Mouse (Mus musculus): ENCODE measurements around the gene Gramd1b. TPM values are rescaled to one million over a fixed set of nuclear protein-coding genes. Genes with fewer than 3 reads are reported as not detected.

Gramd1b gene
- polyA plus RNA-seq, 1 experiment: 0.02 TPM

DNA sequence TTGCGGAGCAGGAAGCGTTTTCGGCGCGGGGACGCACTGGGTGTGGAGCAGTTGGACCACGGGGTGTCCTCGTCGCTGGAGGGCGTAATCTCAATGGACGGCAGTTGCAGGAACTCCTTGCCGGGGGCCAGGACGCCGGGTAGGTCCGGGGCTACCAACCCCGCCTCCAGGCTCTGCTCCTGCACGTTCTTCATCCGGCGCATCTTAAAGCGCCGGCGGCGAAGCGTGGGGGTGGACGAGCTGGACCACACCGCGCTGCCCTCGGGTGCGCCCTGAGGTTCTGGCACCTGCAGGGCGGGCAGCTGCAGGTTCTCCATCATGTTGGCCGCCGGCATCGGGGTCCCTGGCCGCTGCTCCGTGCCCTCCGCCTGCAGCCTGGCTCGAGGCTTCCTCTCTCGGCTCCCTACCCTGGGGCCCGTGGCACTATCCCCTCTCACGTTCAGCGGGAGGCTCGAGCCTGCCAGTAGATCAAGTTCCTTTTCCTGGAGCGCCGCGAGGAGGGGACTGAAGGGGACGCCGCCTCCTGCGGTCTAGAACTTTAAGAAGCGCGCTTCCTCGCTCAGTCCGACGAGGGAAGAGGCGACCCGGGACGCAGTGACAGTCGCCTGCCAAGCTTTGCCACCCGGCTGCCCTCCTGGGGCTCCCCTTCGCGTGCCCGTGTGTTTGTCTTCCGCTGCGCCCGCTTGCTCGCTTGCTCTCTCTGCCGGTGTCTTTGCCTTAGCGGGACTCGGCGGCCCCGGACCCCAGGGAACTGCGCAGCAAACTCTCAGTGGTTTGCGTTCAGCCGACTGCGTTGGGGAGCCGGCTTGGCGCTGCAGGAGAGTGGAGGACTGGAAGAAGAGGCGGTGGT, 75.6 kb downstream of the Gramd1b start:
- Histone ChIP-seq H3K27me3 (ENCODE audit: control insufficient read depth) (peaks cover 27% of the 10 kb centered on the region), H3K4me3 (replicated peaks) (peak overlapping the region; percentile 50), H3K4me1 (ENCODE audit: control insufficient read depth) (peaks cover 2% of the 10 kb centered on the region), H3K36me3 (ENCODE audit: control insufficient read depth) (no peaks in the 10 kb centered on the region), H3K9me3 (ENCODE audit: control insufficient read depth, low read length) (no peaks in the 10 kb centered on the region)
- TF ChIP-seq GATA1 (IDR thresholded peaks at IDR 0.05; ENCODE audit: low read length): no peak
- no peak for TF ChIP-seq TAL1 (IDR thresholded peaks at IDR 0.05; ENCODE audit: low read length)

DNA sequence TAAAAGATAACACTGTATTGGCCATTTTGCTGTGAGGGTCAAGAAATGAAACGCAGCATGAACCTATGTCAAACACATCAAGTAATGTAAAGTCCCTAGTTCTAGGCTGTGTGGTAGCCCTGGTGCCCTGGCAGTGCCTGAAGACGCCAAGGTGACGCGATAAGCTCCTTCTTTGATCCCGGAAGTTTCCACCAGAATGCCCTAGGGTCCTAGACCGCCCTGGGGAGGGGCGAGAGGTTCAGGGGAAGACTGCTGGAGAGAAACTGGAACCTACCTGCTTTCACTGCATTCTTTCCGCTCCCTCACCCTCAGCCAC, 76.2 kb downstream of the Gramd1b start:
- no peaks in the 10 kb centered on the region for H3K36me3 ChIP-seq (ENCODE audit: control insufficient read depth)
- peaks cover 27% of the 10 kb centered on the region for H3K27me3 ChIP-seq (ENCODE audit: control insufficient read depth)
- peak overlapping the region; percentile 50 for H3K4me3 ChIP-seq (replicated peaks)
- no peaks in the 10 kb centered on the region for H3K9me3 ChIP-seq (ENCODE audit: control insufficient read depth, low read length)
- TF ChIP-seq TAL1 (IDR thresholded peaks at IDR 0.05; ENCODE audit: low read length) (no peak), GATA1 (IDR thresholded peaks at IDR 0.05; ENCODE audit: low read length) (no peak)
- H3K4me1 ChIP-seq (ENCODE audit: control insufficient read depth): peaks cover 2% of the 10 kb centered on the region

DNA sequence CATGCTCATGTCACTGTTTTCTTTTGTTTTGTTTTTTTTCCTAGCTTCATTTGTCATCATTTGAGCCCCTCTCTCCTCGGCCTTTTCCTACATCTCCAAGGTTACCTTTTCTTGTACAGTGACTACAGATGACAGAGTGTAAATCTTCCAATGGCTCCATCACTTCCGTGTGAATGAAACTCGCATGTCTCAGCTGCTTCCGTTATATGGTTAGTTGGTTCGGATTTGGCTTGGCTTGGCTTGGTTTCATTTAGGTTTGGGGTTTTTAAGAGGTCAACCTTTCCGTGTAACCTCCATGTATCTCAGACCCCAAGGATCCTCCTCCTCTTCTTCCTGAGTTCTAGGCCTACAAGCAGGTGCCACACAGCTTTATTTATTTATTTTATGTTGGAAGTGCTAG, 77.3 kb downstream of the Gramd1b start:
- Histone ChIP-seq H3K9me3 (ENCODE audit: control insufficient read depth, low read length) (no peaks in the 10 kb centered on the region), H3K4me1 (ENCODE audit: control insufficient read depth) (peaks cover 2% of the 10 kb centered on the region), H3K4me3 (replicated peaks) (no peak overlapping the region), H3K36me3 (ENCODE audit: control insufficient read depth) (no peaks in the 10 kb centered on the region), H3K27me3 (ENCODE audit: control insufficient read depth) (peaks cover 27% of the 10 kb centered on the region)
- TF ChIP-seq GATA1 (IDR thresholded peaks at IDR 0.05; ENCODE audit: low read length): no peak
- TF ChIP-seq TAL1 (IDR thresholded peaks at IDR 0.05; ENCODE audit: low read length): no peak

DNA sequence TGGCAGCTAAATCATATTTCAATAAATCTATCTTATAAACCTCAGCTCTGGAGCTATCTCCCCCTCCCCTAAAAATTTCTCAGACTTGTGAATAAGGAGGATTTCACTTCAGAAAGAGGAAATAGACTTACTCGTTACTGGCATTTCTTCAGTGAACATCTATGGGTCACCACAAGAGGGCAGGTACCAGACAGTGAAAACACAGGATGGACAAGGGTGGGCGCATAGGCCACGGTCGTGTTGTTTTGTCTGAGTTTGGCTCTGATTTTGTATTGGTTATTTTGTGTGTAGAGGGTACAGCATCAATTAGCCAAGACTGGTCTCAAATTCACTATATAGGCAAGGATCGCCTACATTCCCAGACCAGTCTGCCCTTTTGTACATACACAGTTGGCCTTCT, 79.0 kb downstream of the Gramd1b start:
- TF ChIP-seq TAL1 (IDR thresholded peaks at IDR 0.05; ENCODE audit: low read length) (no peak), GATA1 (IDR thresholded peaks at IDR 0.05; ENCODE audit: low read length) (no peak)
- no peak overlapping the region for H3K4me3 ChIP-seq (replicated peaks)
- no peaks in the 10 kb centered on the region for H3K36me3 ChIP-seq (ENCODE audit: control insufficient read depth)
- H3K4me1 ChIP-seq (ENCODE audit: control insufficient read depth): peaks cover 2% of the 10 kb centered on the region
- H3K9me3 ChIP-seq (ENCODE audit: control insufficient read depth, low read length): no peaks in the 10 kb centered on the region
- H3K27me3 ChIP-seq (ENCODE audit: control insufficient read depth): peaks cover 27% of the 10 kb centered on the region

DNA sequence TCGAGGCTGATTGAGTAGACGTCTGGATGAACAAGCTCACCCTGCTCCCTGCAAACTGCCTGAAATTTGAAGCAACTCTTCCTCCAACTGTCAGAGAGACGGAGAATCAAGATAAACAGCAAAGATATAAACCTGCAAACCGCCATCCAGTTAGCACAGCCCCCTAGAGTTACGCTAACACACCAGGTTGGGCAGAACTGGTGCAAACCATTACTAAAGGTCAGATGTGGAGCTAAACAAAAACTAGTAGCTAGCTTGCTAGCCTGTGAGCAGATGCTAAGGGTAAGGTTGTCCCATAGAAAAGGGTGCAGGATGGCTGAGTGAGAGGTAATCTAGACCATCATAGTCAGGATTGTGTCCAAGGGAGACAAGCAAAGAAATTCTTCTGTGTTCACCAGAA, 80.4 kb downstream of the Gramd1b start:
- peaks cover 2% of the 10 kb centered on the region for H3K4me1 ChIP-seq (ENCODE audit: control insufficient read depth)
- H3K4me3 ChIP-seq (replicated peaks): no peak overlapping the region
- peaks cover 15% of the 10 kb centered on the region for H3K27me3 ChIP-seq (ENCODE audit: control insufficient read depth)
- H3K9me3 ChIP-seq (ENCODE audit: control insufficient read depth, low read length): no peaks in the 10 kb centered on the region
- TF ChIP-seq GATA1 (IDR thresholded peaks at IDR 0.05; ENCODE audit: low read length): no peak
- TF ChIP-seq TAL1 (IDR thresholded peaks at IDR 0.05; ENCODE audit: low read length): no peak
- H3K36me3 ChIP-seq (ENCODE audit: control insufficient read depth): no peaks in the 10 kb centered on the region

DNA sequence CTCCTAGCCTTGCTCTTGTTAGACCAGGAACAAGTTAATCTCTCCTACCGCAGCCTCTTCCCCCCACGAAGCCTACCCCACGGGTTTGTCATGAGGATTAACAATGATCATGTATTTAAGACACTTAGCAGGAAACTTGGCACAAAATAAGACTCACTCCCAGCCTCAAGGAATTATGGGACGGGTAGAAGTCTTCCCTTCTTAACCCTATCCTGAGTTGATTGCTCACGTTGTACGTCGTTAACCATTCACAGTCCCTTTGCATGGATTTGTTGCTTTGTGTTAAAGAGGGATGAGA, 80.8 kb downstream of the Gramd1b start:
- H3K4me3 ChIP-seq (replicated peaks): no peak overlapping the region
- H3K36me3 ChIP-seq (ENCODE audit: control insufficient read depth): no peaks in the 10 kb centered on the region
- TF ChIP-seq GATA1 (IDR thresholded peaks at IDR 0.05; ENCODE audit: low read length) (no peak), TAL1 (IDR thresholded peaks at IDR 0.05; ENCODE audit: low read length) (no peak)
- H3K9me3 ChIP-seq (ENCODE audit: control insufficient read depth, low read length): no peaks in the 10 kb centered on the region
- H3K27me3 ChIP-seq (ENCODE audit: control insufficient read depth): peaks cover 11% of the 10 kb centered on the region
- H3K4me1 ChIP-seq (ENCODE audit: control insufficient read depth): peaks cover 2% of the 10 kb centered on the region

DNA sequence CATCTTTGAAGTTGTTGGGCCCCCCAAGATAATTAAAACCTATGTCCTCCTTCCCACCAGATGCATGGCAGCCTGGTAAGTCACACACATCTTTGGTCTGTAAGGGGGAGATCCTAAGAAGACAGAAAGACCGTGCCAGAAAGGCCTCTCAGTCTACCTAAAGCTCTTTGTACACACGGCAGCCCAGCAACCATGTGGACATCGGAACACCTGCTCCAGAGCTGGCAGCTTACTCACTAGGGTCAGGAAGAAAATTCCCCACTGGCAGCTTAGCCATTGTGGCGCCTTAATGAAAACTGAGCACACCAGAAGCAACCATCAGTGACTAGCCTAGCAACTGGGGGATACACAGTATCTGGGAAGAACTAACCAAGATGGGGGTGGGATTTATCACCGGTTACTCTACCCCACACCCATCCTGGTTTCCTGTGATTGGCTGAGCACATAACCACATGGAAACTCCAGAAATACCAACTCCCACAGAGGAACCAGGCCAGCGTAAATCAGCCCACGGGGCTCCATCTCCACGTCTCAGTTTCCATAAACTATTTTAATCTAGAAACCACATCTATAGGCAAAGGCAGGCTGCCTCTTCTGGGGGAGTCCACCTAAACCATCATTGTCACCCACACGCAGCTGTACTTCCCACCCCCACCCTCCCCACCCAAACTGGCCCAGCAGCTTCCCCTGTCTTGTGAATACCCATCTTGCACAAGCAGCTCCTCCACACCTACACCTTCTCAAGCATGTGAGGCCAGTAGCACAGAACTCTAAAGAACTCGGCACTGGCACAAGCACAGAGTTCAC, 81.4 kb downstream of the Gramd1b start:
- Histone ChIP-seq H3K4me3 (replicated peaks) (no peak overlapping the region), H3K36me3 (ENCODE audit: control insufficient read depth) (no peaks in the 10 kb centered on the region), H3K9me3 (ENCODE audit: control insufficient read depth, low read length) (no peaks in the 10 kb centered on the region), H3K4me1 (ENCODE audit: control insufficient read depth) (no peaks in the 10 kb centered on the region), H3K27me3 (ENCODE audit: control insufficient read depth) (peaks cover 6% of the 10 kb centered on the region)
- TF ChIP-seq GATA1 (IDR thresholded peaks at IDR 0.05; ENCODE audit: low read length) (no peak), TAL1 (IDR thresholded peaks at IDR 0.05; ENCODE audit: low read length) (no peak)

DNA sequence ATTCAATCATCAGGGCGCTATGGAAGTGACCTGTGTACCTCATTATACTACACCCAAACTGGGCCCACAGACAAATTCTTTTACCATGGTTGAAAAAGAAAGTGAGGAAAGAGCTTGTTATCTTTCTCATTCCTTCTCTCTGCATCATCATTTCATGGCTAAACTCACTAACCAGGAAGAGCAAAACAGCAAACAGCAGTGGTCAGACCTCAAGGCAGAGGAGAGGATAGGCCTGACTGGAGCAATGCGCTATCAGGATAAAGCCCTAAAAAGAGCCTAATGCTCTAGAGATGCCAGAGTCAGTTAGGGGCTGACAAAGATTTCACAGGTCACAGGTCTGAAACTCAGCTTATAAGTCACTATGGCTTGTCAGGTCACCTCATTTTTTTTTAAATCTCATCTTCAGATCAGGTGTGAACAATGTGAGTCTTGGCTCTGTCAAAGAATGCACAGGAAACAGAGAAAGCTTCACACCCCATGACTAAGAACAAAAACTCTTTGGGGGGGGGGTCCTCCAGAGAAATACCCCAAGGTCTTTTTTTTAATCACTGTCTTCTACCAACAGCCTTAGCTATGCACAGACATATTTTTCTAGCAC, 82.4 kb downstream of the Gramd1b start:
- Histone ChIP-seq H3K36me3 (ENCODE audit: control insufficient read depth) (no peaks in the 10 kb centered on the region), H3K4me3 (replicated peaks) (no peak overlapping the region), H3K4me1 (ENCODE audit: control insufficient read depth) (no peaks in the 10 kb centered on the region), H3K27me3 (ENCODE audit: control insufficient read depth) (no peaks in the 10 kb centered on the region), H3K9me3 (ENCODE audit: control insufficient read depth, low read length) (no peaks in the 10 kb centered on the region)
- TF ChIP-seq TAL1 (IDR thresholded peaks at IDR 0.05; ENCODE audit: low read length) (no peak), GATA1 (IDR thresholded peaks at IDR 0.05; ENCODE audit: low read length) (no peak)

DNA sequence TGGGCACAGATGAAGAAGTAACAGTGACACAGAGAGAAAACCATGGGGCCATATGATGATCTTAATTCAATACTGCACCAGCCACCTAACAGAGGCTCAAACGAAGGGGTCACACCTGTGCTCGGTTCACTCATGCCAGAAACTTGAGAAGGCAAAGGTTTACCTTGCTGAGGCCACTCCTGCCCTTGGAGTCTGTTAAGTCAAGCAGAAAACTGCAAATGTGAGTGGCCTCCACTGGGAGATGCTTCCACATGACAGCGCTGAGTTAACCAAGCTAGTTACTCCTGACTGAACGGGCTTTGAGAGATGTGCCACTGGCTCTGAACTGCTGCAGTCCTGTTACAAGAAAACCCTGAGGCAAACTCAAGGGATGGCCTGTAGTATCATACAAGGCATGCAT, 83.9 kb downstream of the Gramd1b start:
- Histone ChIP-seq H3K4me1 (ENCODE audit: control insufficient read depth) (no peaks in the 10 kb centered on the region), H3K27me3 (ENCODE audit: control insufficient read depth) (no peaks in the 10 kb centered on the region), H3K9me3 (ENCODE audit: control insufficient read depth, low read length) (no peaks in the 10 kb centered on the region), H3K4me3 (replicated peaks) (no peak overlapping the region), H3K36me3 (ENCODE audit: control insufficient read depth) (no peaks in the 10 kb centered on the region)
- TF ChIP-seq GATA1 (IDR thresholded peaks at IDR 0.05; ENCODE audit: low read length) (no peak), TAL1 (IDR thresholded peaks at IDR 0.05; ENCODE audit: low read length) (no peak)

Measured in erythroblast, embryonic 14.5 days (primary cell).